Mouse (Mus musculus): ENCODE data around the gene Scamp1.

GRCm38 (mm10) chr13:94184726-94185456 is 100.8 kb downstream of the Scamp1 start:
- TF ChIP-seq GATA1 (IDR thresholded peaks at IDR 0.05; ENCODE audit: borderline replicate concordance, low read length) (no peak), FLI1 (IDR thresholded peaks at IDR 0.05; ENCODE audit: low read length) (no peak)
